Mouse (Mus musculus): ENCODE data around the gene Tex19.2. TPM values are rescaled to one million over a fixed set of nuclear protein-coding genes. Genes with fewer than 3 reads are reported as not detected.
"Not testable (repeated sequence)": the region's sequence is repeated elsewhere in the genome, so short reads cannot be mapped to it uniquely, and the experiment has no call there.

The Tex19.2 gene
- polyA plus RNA-seq, 1 experiment from 2014 or later: 0.17 TPM

GRCm38 (mm10) chr11:121082857-121083500, 35.5 kb downstream of the Tex19.2 start:
- no peak for ATAC-seq
- no peaks in the 10 kb centered on the region for H3K9me3 ChIP-seq (replicated peaks)
- H3K27me3 ChIP-seq (replicated peaks): 0 out of 2 replicates have a peak, but pooled peaks cover 5% of the 10 kb centered on the region
- H3K9ac ChIP-seq: no peak overlapping the region
- WGBS (ENCODE audit: insufficient replicate concordance): 44% methylated on average over 6 of the region's 6 CpGs
- no peak overlapping the region for H3K27ac ChIP-seq
- H3K4me3 ChIP-seq: no peak overlapping the region
- 0 out of 2 replicates have a peak, but pooled peaks cover 3% of the 10 kb centered on the region for H3K4me1 ChIP-seq
- H3K36me3 ChIP-seq: no peaks in the 10 kb centered on the region
- no peak overlapping the region for H3K4me2 ChIP-seq

GRCm38 (mm10) chr11:121082250-121082649, 36.2 kb downstream of the Tex19.2 start:
- no peak overlapping the region for H3K9ac ChIP-seq
- no peak overlapping the region for H3K4me3 ChIP-seq
- H3K36me3 ChIP-seq: no peaks in the 10 kb centered on the region
- WGBS (ENCODE audit: insufficient replicate concordance): 58% methylated on average over 3 of the region's 3 CpGs
- H3K27ac ChIP-seq: no peak overlapping the region
- H3K9me3 ChIP-seq (replicated peaks): no peaks in the 10 kb centered on the region
- no peak for ATAC-seq
- H3K4me1 ChIP-seq: 0 out of 2 replicates have a peak, but pooled peaks cover 3% of the 10 kb centered on the region
- H3K4me2 ChIP-seq: no peak overlapping the region
- H3K27me3 ChIP-seq (replicated peaks): 0 out of 2 replicates have a peak, but pooled peaks cover 8% of the 10 kb centered on the region

- H3K4me2 ChIP-seq: no peak within 1 kb of the TSS
- no peaks in the 10 kb centered on the region for H3K36me3 ChIP-seq
- no peak within 1 kb of the TSS for H3K4me3 ChIP-seq
- 0 out of 2 replicates have a peak, but pooled peaks cover 3% of the 10 kb centered on the region for H3K4me1 ChIP-seq
- WGBS (ENCODE audit: insufficient replicate concordance): 56% methylated on average over 3 of the region's 3 CpGs
- no peak within 1 kb of the TSS for H3K9ac ChIP-seq
- H3K27ac ChIP-seq: no peak within 1 kb of the TSS
- ATAC-seq: no peak
- H3K27me3 ChIP-seq (replicated peaks): 0 out of 2 replicates have a peak, but pooled peaks cover 8% of the 10 kb centered on the region
- H3K9me3 ChIP-seq (replicated peaks): no peaks in the 10 kb centered on the region
Measured at GRCm38 (mm10) chr11:121081120-121081519, 37.4 kb downstream of the Tex19.2 start, which contains the start of gene Sectm1a. Sectm1a (minus strand) TSS chr11:121081220.

DNA sequence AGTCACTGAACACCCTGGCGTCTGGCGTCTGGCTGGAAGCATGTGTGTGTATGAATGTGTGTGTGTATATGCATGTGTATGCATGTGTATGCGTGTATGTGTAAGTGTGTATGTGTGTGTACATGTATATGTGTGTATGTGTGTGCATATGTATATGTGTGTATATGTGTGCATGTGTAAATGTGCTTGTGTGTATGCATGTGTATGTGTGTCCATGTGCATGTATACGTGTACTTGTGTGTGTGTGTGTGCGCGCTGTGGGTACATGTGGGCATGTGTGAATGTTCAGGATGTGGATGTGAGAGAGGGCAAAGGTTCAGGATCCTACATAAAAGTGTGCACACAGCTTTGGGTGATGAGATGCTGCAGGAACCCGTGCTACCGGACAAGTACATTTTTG, 38.1 kb downstream of the Tex19.2 start:
- H3K9ac ChIP-seq: no peak overlapping the region
- 0 out of 2 replicates have a peak, but pooled peaks cover 3% of the 10 kb centered on the region for H3K4me1 ChIP-seq
- H3K27me3 ChIP-seq (replicated peaks): 0 out of 2 replicates have a peak, but pooled peaks cover 3% of the 10 kb centered on the region
- H3K4me2 ChIP-seq: no peak overlapping the region
- 82% methylated on average over 8 of the region's 8 CpGs for WGBS (ENCODE audit: insufficient replicate concordance)
- no peak overlapping the region for H3K27ac ChIP-seq
- H3K36me3 ChIP-seq: no peaks in the 10 kb centered on the region
- no peaks in the 10 kb centered on the region for H3K9me3 ChIP-seq (replicated peaks)
- H3K4me3 ChIP-seq: no peak overlapping the region
- no peak for ATAC-seq

- WGBS (ENCODE audit: insufficient replicate concordance): 50% methylated on average over 5 of the region's 5 CpGs
- H3K9ac ChIP-seq: no peak overlapping the region
- no peak for ATAC-seq
Measured at GRCm38 (mm10) chr11:121075655-121076054, 42.8 kb downstream of the Tex19.2 start.

DNA sequence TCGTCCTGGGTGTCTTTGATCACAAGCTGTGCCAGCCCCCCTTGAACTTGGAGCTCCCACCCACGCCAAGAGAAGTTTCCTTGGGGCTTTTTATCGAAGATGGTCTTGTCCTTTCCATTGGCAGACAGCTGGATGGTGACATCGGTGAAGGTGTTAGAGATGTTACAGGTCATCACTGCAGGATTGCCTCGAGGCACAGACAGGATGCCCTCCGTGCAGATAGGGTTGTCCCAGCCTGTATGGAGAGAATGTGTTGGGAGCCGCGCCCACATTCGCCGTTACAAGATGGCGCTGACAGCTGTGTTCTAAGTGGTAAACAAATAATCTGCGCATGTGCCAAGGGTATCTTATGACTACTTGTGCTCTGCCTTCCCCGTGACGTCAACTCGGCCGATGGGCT, 48.8 kb downstream of the Tex19.2 start:
- not testable (repeated sequence) for H3K36me3 ChIP-seq; H3K27me3 ChIP-seq (replicated peaks); H3K27ac ChIP-seq; H3K4me2 ChIP-seq; H3K9ac ChIP-seq; ATAC-seq; H3K4me1 ChIP-seq; H3K4me3 ChIP-seq; H3K9me3 ChIP-seq (replicated peaks)
- 79% methylated on average over 12 of the region's 16 CpGs for WGBS (ENCODE audit: insufficient replicate concordance)

More at GRCm38 (mm10) chr11:121075655-121076054, 42.8 kb downstream of the Tex19.2 start:
- Histone ChIP-seq H3K36me3 (no peaks in the 10 kb centered on the region), H3K4me1 (no peaks in the 10 kb centered on the region), H3K4me3 (no peak overlapping the region), H3K27me3 (replicated peaks) (0 out of 2 replicates have a peak, but pooled peaks cover 3% of the 10 kb centered on the region), H3K27ac (no peak overlapping the region), H3K4me2 (no peak overlapping the region), H3K9me3 (replicated peaks) (no peaks in the 10 kb centered on the region)

- Histone ChIP-seq H3K4me3 (no peak overlapping the region), H3K4me2 (no peak overlapping the region), H3K36me3 (no peaks in the 10 kb centered on the region), H3K9me3 (replicated peaks) (no peaks in the 10 kb centered on the region), H3K27me3 (replicated peaks) (peaks cover 10% of the 10 kb centered on the region), H3K27ac (no peak overlapping the region), H3K4me1 (no peaks in the 10 kb centered on the region), H3K9ac (no peak overlapping the region)
- ATAC-seq: 0 out of 2 replicates have a peak, but pooled peaks have one; percentile 13
- 84% methylated on average over 2 of the region's 2 CpGs for WGBS (ENCODE audit: insufficient replicate concordance)
Measured at GRCm38 (mm10) chr11:121067895-121068294, 50.6 kb downstream of the Tex19.2 start.

Other genes with a start within 250 kb of the Tex19.2 start
- 2.9 and 3.2 TPM in 2 replicates for gene Ccdc57, start 185.8 kb downstream of the Tex19.2 start, polyA plus RNA-seq (2016; fragmentation: Nextera tagmentation; extraction: Ambion mirVana)
- gene Slc16a3, start 170.2 kb downstream of the Tex19.2 start, polyA plus RNA-seq (2016; fragmentation: Nextera tagmentation; extraction: Ambion mirVana): 166 and 170 TPM in 2 replicates
- gene Csnk1d, start 127.3 kb downstream of the Tex19.2 start, polyA plus RNA-seq (2016; fragmentation: Nextera tagmentation; extraction: Ambion mirVana): 58.4 and 61.1 TPM in 2 replicates
- gene Cd7, start 79.3 kb downstream of the Tex19.2 start, polyA plus RNA-seq (2016; fragmentation: Nextera tagmentation; extraction: Ambion mirVana): 0.33 and 0.54 TPM in 2 replicates
- gene Sectm1b, start 55.1 kb downstream of the Tex19.2 start, polyA plus RNA-seq (2016; fragmentation: Nextera tagmentation; extraction: Ambion mirVana): 0.14 TPM in 1 of 2 replicates, not detected in the other
- gene Sectm1a, start 37.5 kb downstream of the Tex19.2 start, polyA plus RNA-seq (2016; fragmentation: Nextera tagmentation; extraction: Ambion mirVana): 0.37 and 0.43 TPM in 2 replicates
- 0.31 and 0.44 TPM in 2 replicates for gene Tex19.1, start 27.5 kb upstream of the Tex19.2 start, polyA plus RNA-seq (2016; fragmentation: Nextera tagmentation; extraction: Ambion mirVana)
- gene Uts2r, start 41.6 kb upstream of the Tex19.2 start, polyA plus RNA-seq (2016; fragmentation: Nextera tagmentation; extraction: Ambion mirVana): not detected in 2 replicates
- 3.5 and 3.7 TPM in 2 replicates for gene Hexdc, start 85.8 kb upstream of the Tex19.2 start, polyA plus RNA-seq (2016; fragmentation: Nextera tagmentation; extraction: Ambion mirVana)
- gene Ogfod3, start 86.0 kb upstream of the Tex19.2 start, polyA plus RNA-seq (2016; fragmentation: Nextera tagmentation; extraction: Ambion mirVana): 16.7 and 17.0 TPM in 2 replicates
- 22.4 and 25.2 TPM in 2 replicates for gene Cybc1, start 110.6 kb upstream of the Tex19.2 start, polyA plus RNA-seq (2016; fragmentation: Nextera tagmentation; extraction: Ambion mirVana)
- gene Narf, start 118.6 kb upstream of the Tex19.2 start, polyA plus RNA-seq (2016; fragmentation: Nextera tagmentation; extraction: Ambion mirVana): 120 and 121 TPM in 2 replicates
- gene Foxk2, start 141.3 kb upstream of the Tex19.2 start, polyA plus RNA-seq (2016; fragmentation: Nextera tagmentation; extraction: Ambion mirVana): 6.2 and 6.5 TPM in 2 replicates
- gene Wdr45b, start 235.8 kb upstream of the Tex19.2 start, polyA plus RNA-seq (2016; fragmentation: Nextera tagmentation; extraction: Ambion mirVana): 29.4 and 31.1 TPM in 2 replicates